Mouse (Mus musculus) splenic B cell, adult 2 months (primary cell): ENCODE data around the gene Fam117b.

Experiments used
- DNase-seq: peaks from one replicate; pipeline ENCODE4 v3.0.0-alpha.2; 2011; ENCODE audit warnings: low read depth, low spot score
- H3K27me3 ChIP-seq: 2 replicates; pipeline ENCODE4 v1.6.1; 2012; ENCODE audit warnings: mild to moderate bottlenecking, low read length, moderate library complexity, mixed read lengths; ENCODE audit not compliant: control insufficient read depth, poor library complexity, insufficient read depth, severe bottlenecking
- H3K36me3 ChIP-seq: 2 replicates; pipeline ENCODE4 v1.6.1; 2012; ENCODE audit warnings: mild to moderate bottlenecking, low read length, moderate library complexity, mixed read lengths; ENCODE audit not compliant: control insufficient read depth, poor library complexity, insufficient read depth, severe bottlenecking

Gene Fam117b

GRCm38 (mm10) chr1:59987399-59988040, 74.7 kb downstream of the Fam117b start:
- peaks cover 4% of the 10 kb centered on the region; the same call in 1 of the 2 replicates for H3K36me3 ChIP-seq
- no peak for DNase-seq
- H3K27me3 ChIP-seq = no peaks in the 10 kb centered on the region

- no peak for DNase-seq
- H3K27me3 ChIP-seq = no peaks in the 10 kb centered on the region
- H3K36me3 ChIP-seq = no peaks in the 10 kb centered on the region
These were observed 82.8 kb downstream of the Fam117b start for GRCm38 (mm10) chr1:59995646-59996045.

GRCm38 (mm10) chr1:59997352-59997751, 84.5 kb downstream of the Fam117b start:
- peak; percentile 19 for DNase-seq
- Histone ChIP-seq H3K36me3 (no peaks in the 10 kb centered on the region), H3K27me3 (no peaks in the 10 kb centered on the region)

GRCm38 (mm10) chr1:60000319-60000718, 87.5 kb downstream of the Fam117b start:
- no peak for DNase-seq
- H3K27me3 ChIP-seq = no peaks in the 10 kb centered on the region
- H3K36me3 ChIP-seq = no peaks in the 10 kb centered on the region

GRCm38 (mm10) chr1:60007337-60007736, 94.5 kb downstream of the Fam117b start:
- Histone ChIP-seq H3K36me3 (no peaks in the 10 kb centered on the region), H3K27me3 (no peaks in the 10 kb centered on the region)
- no peak for DNase-seq

- Histone ChIP-seq H3K27me3 (no peaks in the 10 kb centered on the region), H3K36me3 (no peaks in the 10 kb centered on the region)
- no peak for DNase-seq
These were observed 95.9 kb downstream of the Fam117b start for GRCm38 (mm10) chr1:60008743-60009142.

- Histone ChIP-seq H3K36me3 (no peaks in the 10 kb centered on the region), H3K27me3 (no peaks in the 10 kb centered on the region)
- DNase-seq = no peak
These were observed 101.0 kb downstream of the Fam117b start for GRCm38 (mm10) chr1:60013779-60014178.

GRCm38 (mm10) chr1:60015511-60015910, 102.7 kb downstream of the Fam117b start:
- Histone ChIP-seq H3K36me3 (no peaks in the 10 kb centered on the region), H3K27me3 (no peaks in the 10 kb centered on the region)
- no peak for DNase-seq

- H3K27me3 ChIP-seq = no peaks in the 10 kb centered on the region
- H3K36me3 ChIP-seq = no peaks in the 10 kb centered on the region
- peak; percentile 39 for DNase-seq
These were observed 103.4 kb downstream of the Fam117b start for GRCm38 (mm10) chr1:60016136-60016611.

GRCm38 (mm10) chr1:60017031-60017469, 104.2 kb downstream of the Fam117b start:
- H3K27me3 ChIP-seq = no peaks in the 10 kb centered on the region
- peak; percentile 18 for DNase-seq

More at GRCm38 (mm10) chr1:60017031-60017469, 104.2 kb downstream of the Fam117b start:
- H3K36me3 ChIP-seq = no peaks in the 10 kb centered on the region
